Mouse (Mus musculus): Measurements from ENCODE around the gene Trim13.
"Not testable (repeated sequence)": the region's sequence is repeated elsewhere in the genome, so short reads cannot be mapped to it uniquely, and the experiment has no call there.

The Trim13 gene

DNA sequence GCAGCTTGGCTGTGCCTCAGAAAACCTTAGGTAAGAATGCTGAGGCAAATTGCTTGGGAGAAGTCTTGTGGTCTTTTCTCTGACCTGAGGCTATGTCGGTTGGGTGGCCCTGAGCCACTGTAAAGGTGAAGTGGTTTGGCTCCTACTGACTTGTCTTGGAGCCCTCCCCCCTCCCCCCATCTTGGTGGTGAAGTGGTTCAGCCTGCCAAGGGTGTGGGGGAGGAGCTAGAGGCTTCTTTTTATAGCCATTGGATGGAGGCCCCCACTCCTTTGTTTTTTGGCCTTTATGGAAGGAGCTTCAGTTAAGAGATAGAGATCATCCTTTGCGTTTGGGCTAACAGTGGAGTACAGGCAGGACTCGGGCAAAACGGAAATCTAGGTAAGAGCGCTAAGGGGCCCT, at the start of gene Trim13:
Trim13 (plus strand) TSS at position 280 of the 400 bp plus-strand sequence.
- DNase-seq: no peak

DNA sequence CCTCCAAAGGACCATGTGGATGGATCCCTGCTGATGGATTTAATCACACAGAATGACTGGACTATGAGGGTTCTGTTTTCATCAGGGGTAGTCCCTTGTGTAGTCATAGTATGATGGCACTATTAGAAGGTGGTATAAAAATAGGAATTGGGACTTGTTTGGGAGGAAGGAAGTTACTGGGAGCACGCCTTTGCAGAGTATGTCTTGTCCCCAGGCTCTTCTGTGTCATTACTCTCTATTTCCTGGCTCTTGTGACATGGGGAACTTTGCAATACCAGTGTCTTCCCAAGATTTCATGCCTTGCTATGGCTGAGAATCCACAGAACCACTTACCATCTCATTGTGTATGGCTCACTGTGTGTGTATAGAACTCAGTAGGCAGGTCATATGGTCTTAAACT, 49.4 kb upstream of the Trim13 start:
- DNase-seq: no peak

DNA sequence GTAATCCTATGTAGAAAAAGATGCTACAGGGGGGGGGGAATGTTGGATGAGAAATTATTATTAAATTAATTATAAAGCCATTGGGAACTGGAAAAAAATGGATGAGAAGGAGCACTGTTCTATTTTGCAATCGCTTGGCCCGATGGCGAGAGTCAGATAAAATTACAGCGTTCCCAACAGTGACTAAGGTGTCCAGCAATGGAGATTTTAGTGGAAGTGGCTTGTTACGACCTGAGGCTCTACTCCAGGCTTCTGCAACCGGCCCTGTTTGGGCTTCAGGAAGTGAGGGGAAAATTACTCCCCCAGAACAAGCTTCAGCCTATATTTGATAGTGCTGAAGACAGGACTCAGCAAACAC, 42.1 kb upstream of the Trim13 start:
- DNase-seq: no peak

DNA sequence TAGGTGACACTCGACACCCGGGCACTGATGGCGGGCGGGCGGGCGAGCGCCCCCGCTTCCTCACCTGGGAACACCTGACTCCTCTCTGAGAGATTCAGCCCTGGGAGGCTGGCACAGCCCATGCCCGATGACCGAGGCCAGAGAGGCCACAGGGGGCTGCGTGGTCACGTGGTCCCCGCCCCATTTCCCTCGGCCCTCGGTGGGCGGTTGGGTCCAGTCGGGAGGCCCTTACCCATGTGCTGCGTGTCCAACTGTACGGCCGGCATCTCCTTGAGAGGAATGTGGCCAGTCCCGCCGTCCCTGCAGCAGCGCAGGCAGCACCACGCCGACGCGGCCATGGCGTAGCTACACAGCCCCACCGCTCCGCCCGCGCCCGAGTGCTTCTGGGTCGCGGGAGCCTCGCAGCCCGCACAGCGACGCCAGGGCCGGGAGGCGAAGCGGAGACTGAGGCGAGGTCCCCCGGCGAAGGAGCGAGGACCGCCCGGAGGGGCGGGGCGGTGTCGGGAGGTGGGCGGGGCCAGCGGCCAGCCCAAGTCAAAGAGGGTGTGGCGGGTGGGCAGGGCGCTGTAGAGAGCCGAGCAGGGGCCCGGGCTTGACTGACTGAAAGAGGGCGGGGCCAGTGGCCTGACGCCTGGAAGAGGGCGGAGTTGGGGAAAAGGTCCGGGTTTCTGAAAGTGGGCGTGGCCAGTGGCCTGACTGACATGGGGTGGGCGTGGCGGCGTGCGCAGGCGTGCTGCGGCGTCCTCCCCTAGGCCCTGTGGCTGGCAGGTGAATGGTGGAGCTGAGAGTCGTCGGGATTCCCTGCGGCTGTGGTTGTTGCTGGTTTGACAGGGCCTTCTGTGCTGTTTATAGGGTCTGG, 41.5 kb upstream of the Trim13 start, which contains the start of gene Spryd7:
Spryd7 (minus strand) TSS at position 598 of the 859 bp plus-strand sequence.
- DNase-seq: peak; percentile 98

DNA sequence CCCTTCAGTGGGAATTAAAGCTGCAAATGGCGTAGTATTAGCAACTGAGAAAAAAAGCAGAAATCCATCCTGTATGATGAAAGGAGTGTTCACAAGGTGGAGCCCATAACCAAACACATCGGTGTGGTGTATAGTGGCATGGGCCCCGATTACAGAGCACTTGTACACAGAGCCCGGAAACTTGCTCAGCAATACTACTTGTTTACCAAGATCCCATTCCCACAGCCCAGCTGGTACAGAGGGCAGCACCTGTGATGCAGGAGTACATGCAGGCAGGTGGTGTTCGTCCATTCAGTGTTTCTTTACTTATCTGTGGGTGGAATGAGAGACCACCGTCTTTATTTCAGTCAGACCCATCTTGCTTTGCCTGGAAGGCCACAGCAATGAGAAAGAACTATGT, 39.1 kb upstream of the Trim13 start:
- no peak for DNase-seq

DNA sequence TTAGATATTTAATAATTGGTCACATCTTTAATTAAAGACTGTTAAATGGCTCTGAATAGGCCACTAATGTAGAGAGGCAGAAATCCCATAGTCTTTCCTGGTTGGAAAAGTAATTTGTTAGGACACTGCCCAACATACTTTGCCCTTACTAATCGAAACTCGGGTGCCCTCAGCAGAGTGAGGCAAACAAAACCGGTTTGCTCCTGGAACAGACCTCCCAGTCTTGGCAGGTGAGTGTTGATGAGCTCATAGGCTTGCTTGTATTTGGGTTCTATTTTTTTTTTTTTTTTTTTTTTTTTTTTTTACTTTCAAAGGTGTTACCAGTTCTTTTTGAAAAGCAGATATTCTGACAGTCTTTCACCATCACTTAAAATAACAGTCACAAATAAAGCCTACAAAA, 38.2 kb upstream of the Trim13 start:
- no peak for DNase-seq

DNA sequence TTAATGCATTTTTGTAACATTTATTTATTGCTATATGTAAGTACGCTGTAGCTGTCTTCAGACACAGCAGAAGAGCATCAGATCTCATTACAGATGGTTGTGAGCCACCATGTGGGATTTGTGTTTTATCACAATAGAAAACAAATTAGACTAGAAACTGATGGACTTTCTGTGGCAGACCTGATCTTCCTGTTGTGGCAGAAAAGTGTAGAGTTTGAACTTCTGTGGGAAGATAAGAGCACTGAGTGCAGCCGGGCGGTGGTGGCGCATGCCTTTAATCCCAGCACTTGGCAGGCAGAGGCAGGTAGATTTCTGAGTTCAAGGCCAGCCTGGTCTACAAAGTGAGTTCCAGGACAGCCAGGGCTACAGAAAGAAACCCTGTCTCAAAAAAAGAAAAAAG, 31.8 kb upstream of the Trim13 start:
- not testable (repeated sequence) for DNase-seq

DNA sequence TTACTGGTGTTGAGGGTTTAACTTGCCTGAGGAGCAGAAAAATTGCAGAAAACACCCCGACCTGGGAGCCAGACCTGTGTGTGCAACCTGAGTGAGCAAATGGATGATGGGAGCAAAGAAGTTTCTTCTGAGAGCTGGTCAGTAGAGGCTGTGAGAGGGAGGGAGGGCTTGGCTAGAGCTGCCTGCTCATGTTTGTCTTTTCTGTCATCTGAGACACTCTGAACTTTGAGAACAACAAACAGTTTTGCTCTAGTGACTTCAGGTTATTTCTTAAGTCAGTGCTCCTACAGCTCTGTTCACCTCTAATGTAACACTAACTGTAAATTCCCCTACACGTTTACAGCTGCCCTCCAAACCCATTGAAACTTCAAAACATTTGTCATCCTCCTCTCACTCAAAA, 28.7 kb upstream of the Trim13 start:
- DNase-seq: no peak

DNA sequence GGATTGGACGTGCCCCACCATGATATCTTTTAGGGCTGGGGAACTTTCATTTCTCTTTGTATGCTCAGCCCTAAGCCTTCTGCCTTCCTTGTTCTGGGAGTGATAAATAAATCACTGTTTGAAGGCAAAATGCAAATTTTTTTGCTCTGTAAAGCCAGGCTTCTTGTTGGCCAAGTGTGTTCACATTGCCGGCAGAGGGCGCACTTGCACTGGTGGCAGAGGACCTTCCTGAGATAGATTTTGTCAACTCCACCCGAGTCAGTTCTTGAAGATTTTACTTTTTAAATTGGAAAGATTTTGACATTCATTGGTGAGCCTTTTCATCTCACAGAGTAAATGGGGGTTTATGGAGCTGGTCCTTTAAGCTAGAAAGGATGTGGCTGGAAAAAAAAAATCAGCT, 26.7 kb upstream of the Trim13 start:
- DNase-seq: peak; percentile 82

DNA sequence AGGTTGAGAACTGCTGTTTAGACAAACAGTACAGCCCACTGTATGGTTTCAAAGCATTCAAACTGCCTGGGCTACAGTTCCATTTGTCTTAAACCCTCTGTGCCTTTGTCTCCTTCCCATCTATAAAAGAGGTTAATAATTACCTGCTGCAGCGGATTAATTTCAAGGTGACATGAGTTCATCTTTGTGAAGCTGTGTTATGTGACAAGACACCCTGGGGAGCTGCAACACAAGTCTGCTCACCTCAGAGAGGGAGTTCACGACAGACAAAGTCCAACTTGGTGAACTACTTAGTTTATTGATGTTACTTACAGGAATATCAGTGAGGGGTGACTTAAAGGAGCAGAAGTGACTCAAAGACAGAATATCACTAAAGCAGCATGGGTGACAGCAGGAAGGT, 25.9 kb upstream of the Trim13 start:
- no peak for DNase-seq

DNA sequence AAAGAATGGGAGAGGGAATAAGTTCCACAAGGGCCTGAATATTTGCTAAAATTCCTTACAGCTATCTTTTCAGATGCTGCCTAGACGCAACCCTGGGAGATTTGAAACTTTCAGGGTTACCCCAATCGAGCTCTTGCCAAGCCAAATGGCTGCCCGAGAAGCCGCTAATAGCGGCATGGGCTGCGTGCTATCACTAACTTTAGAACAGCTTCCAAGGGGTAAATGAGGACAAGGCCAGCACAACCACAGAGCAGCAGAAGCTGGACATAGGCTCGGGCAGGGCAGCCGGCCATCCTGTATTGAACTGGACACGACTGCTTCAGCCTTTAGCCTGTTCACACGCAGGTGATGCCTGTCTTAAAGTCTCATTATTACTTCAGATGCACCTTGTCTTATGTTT, 23.0 kb upstream of the Trim13 start:
- no peak for DNase-seq

DNA sequence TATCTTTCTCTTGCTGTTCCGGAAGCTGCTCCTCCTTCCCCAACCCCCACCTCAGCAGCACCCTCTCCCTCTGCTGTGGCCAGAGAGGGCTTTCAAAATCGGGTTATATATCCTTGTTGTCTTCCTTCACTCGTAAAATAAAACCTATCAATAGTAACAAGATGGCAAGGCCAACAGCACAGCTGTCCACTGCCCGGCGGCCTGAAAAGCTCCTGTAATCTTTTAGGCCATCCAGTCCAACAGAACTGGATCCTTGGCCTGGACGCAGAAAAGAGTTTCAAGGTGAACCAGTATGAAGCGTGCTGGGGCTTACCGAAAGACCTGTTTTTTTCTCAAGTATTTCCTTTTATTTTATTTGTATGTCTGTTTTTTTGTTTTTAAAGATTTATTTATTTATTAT, 22.1 kb upstream of the Trim13 start:
- DNase-seq: no peak

DNA sequence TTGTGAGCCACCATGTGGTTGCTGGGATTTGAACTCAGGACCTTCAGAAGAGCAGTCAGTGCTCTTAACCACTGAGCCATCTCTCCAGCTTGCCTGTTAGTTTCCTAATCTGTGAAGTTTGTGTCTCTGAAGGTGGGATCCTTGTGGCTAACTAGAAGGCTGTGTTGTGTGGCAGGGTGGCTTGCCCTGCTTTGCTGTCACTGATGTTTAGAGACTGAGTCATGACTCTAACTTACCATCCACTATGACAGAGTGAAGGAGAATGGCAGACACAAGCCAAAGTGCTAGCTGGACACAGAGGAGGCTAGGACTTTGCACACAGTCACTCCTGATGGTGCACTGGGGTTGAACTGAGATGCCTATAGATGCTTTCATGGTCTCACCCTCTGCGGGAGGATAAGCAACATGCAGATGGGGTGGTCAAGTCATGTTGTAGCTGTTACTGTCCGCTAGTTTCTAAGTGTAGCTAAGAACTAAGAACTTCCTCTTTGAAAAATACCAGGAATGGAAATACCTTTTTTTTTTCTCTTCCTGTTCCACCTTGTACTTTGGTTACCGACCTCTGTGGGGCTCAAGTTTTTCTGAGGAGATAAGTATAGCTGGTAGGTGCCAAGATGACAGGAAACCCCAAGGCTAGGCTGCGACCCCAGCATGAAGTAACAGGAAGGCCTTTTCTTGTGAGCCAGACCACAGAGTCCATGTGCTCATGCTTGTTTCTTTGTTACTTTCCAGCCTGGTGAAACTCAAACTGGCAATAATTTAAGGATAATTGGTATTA, 8.6 kb upstream of the Trim13 start:
- no peak for DNase-seq

DNA sequence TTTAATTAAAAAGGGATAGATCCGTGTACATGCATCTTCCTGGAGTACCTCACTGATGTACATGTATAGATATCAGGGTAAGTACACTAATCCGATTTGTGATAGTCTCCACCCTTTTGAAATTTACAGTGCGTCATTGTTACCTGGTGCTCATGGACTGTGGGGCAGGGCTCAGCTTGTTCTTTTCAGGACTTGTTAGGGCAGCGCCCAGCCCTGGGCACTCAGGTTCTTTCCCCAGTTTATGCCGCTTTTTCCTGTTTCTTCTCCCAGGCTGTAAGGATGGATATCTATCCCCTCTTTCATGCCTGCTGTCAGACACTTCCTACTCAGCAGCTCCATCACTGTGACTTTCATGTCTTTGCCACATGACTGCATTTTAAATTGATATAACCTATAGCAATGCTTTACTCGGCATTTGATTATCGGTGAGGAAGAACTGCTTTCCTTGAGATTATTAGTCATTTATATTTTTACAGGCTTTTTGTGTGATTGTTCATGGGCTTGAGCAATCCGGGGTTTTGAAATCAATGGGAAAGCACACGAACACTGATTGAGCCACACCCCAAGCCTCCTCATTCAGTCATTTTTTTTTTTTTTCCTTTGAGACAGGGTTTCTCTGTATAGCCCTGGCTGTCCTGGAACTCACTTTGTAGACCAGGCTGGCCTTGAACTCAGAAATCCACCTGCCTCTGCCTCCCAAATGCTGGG, 1.2 kb upstream of the Trim13 start:
- no peak for DNase-seq

DNA sequence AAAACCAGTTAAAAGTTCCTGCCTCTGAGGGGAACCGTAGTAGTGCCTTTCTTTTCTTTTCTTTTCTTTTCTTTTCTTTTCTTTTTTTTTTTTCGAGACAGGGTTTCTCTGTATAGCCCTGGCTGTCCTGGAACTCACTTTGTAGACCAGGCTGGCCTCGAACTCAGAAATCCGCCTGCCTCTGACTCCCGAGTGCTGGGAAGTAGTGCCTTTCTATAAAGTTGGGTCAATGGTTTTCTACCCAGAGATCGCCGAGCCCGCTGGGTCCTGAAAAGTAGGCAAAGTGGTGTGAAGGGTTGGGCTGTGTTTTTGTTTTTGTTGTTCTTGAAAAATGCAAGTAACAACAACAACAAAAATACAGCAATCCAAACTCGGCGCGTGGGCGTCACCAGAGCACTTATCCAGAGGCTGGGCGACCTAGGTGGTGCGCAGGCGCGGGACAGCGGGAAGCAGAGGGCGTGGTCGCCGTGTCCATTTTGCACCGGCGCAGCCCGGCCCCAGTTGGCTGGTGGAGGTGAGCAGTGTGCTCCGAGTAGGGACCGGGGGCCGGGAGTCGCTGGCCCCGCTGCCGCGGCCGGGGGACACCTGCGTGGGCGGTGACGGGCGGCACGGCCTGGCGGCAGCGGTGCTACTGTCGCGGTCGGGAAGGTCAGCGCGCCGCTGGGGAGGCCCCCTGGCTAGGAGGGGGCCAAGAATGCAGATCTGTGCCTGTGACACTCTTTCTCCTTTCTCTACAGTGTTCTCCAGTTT, 1.2 kb downstream of the Trim13 start:
- peak; percentile 89 for DNase-seq

DNA sequence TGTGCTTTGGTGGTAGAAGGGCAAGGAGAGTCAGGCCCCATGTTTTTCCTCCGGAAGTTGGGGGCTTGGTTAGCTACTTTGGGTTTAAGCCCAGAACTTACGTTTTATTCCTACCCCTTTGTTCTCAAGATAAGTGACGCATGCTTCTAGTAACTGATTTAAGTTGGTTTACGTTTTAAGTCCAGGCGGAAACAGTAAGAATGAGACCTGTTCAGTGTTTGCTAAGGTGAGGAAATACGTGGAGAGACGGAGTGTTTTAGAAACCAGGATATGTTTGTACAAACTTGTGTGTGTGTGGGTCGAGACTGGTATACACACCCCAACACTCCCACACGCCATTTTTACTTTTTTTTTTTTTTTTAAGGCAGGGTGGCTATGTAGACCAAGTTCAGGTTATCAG, 3.3 kb downstream of the Trim13 start:
- no peak for DNase-seq

DNA sequence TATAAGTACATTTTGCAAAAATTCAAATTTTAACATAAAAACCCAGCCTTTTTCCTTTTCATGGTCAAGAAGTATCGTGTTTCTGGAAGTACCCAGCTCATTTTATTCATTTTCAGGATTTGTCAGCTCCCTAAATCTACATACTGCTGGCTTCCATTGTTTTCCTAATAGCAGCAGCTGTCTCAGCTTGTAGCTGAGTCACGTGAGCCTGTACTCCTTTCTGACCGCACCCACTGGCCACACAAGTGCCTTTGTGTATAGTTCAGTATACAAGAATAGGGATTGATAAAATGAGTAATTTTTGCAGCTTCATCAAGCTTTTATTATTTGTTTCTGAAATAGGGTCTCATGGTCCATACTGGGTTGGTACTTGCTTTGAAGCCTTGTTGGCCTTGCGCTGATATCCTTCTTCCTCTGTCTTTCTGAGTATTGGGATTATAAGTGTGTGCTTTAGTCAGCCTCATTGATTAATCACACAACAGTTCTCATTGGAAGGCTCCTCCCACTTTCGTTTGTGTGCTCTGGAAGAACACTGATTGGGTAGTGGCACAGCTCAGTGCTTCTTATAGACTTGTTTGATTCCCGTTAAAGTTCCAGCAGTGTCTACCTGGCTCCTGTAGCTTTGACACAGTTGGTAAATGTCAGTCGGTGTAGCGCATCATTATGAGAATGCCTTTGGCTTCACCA, 5.2 kb downstream of the Trim13 start:
- peak; percentile 54 for DNase-seq

DNA sequence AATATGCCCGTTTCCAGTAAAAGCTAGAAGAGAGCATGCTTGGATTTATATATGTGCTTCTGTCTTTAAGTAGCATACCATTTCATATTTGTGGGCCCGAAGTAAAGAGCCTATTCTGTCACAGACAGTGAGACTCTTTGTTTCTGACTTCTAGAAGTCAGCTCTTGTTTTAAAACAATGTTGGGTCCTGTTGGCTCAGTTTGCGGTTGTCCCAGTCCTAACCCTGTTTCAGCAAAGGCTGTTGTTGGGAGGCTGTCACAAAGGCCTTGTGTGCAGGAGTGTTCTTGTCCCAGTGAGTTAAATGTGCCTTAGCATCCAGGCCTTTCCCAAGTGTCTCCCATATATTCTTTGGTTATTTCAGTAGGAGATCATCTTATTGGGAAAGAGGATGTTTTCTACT, 6.0 kb downstream of the Trim13 start:
- no peak for DNase-seq

DNA sequence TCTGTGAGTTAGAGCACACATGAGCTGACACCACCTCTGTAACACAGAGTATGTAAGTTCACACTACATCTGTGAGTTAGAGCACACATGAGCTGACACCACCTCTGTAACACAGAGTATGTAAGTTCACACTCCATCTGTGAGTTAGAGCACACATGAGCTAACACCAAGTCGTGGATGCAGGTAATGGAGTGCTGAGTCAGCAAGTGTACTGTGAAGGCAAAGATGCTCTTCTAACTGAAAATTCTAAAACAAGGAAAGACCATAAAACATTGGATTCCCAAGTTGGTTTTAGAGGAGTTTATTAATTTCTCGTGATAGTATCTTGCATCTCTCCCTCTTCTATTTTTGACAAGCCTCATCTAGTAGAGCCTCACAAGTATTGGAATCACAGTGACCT, 8.0 kb downstream of the Trim13 start:
- not testable (repeated sequence) for DNase-seq

DNA sequence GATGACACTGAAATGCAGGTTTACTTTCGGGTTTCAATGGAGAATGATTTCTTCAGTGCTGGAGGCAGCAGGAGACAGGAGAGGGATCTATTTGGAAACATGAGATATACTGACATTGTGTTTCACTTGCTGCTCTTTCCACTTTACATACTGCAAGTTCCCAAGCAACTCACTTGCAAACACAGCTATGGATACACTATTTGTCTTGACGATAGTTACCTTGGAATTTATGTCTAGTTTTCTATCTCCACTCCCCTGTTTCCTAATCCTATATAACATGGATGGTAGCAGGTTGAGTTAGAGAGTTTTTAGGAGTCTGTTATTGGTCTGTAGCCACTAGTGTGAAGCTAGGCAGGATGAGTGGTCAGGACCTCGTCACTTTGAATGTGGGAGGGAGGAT, 9.1 kb downstream of the Trim13 start, which contains the start of gene Kcnrg:
Kcnrg (plus strand) TSS at position 301 of the 400 bp plus-strand sequence.
- no peak for DNase-seq

DNA sequence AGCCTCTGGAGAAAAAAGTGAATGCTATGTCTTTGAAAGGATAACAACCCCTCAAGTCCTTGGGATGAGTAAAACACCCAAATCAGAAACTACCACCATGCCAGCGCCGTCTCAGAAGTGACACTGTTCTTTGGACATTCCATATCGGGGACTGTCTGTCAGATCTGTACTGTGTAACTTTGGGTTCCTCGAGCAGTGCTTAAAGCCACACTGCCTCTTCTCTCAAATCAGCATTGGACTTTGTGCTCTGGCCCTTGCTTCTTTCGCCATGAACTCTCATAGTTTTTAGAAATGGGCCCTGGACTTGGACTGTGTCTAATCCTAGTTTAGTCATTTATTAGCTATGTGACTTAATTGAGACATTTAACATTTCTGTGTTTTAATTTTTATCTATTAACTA, 13.7 kb downstream of the Trim13 start:
- no peak for DNase-seq

DNA sequence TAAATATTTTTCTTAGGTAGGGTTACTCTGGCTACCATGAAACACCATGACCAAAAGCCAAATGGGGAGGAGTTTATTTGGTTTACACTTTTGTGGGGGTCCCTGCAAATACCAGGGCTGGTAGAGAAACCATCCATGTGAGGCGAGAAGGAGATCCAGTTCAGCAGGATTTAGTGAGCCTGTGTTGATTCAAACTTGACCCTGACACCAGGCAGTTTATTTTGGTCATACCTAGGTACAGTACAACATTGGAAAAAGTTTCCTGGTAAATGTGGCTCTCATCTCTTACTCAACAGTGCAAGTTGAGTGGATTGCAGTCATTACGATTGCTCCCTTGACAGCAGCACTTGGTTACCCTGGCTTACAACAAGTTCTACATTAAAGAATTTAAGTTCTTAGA, 15.3 kb downstream of the Trim13 start:
- no peak for DNase-seq

Measured in retina, postnatal 1 day (tissue).